Mouse (Mus musculus): ENCODE measurements at regions not wholly inside any gene's neighbourhood (a gene's known extent, or its start where the extent isn't known, plus 50 kb on each side); places are given as distances from the start of the nearest gene placed in this dataset.
A peak's percentile ranks its signal among the peaks of the same experiment; 100 is the strongest.
"Not testable (repeated sequence)": the region's sequence is repeated elsewhere in the genome, so short reads cannot be mapped to it uniquely, and the experiment has no call there.

GRCm38 (mm10) chr3:149067758-149068157 is 77.4 kb upstream of the Adgrl2 start:
- Histone ChIP-seq H3K79me2 (replicated peaks; ENCODE audit: control insufficient read depth, extremely low read depth, insufficient read depth, poor library complexity, severe bottlenecking) (no peaks in the 10 kb centered on the region), H3K4me2 (ENCODE audit: insufficient read depth, low read depth, poor library complexity, severe bottlenecking) (no peak overlapping the region), H3K9me3 (replicated peaks; ENCODE audit: low read length) (no peaks in the 10 kb centered on the region), H3K4me3 (replicated peaks in 1 of 3; ENCODE audit: low read depth in 2 of 3, low read length in 2 of 3, poor library complexity in 1 of 3) (no peak overlapping the region), H3K27me3 (replicated peaks) (no peaks in the 10 kb centered on the region), H3K36me3 (replicated peaks in 1 of 2; ENCODE audit: control insufficient read depth in 1 of 2, insufficient read depth in 1 of 2, low read length in 1 of 2) (no peaks in the 10 kb centered on the region), H3K9ac (ENCODE audit: insufficient read depth, low read depth) (no peak overlapping the region), H3K4me1 (ENCODE audit: control insufficient read depth in 1 of 2, insufficient read depth in 2 of 2) (peaks cover 0 to 3% of the 10 kb centered on the region in 2 experiments; a peak in 1 of 4 replicates), H3K27ac (ENCODE audit: insufficient read depth, low read depth) (no peak overlapping the region)
- TF ChIP-seq MAFK (IDR thresholded peaks at IDR 0.05; ENCODE audit: insufficient replicate concordance, low read length): no peak
- TF ChIP-seq CHD2 (IDR thresholded peaks at IDR 0.05; ENCODE audit: low read length): no peak
- TF ChIP-seq MYC (IDR thresholded peaks at IDR 0.05; ENCODE audit: low read depth, low read length): no peak
- TF ChIP-seq ZC3H11A (IDR thresholded peaks at IDR 0.05; ENCODE audit: low read depth, low read length): no peak
- TF ChIP-seq ETS1 (conservative IDR thresholded peaks at IDR 0.05; ENCODE audit: low read depth, low read length): no peak
- TF ChIP-seq MAZ (IDR thresholded peaks at IDR 0.05; ENCODE audit: low read depth, low read length): no peak
- TF ChIP-seq TCF12 (IDR thresholded peaks at IDR 0.05; ENCODE audit: low read depth, low read length): no peak
- in situ Hi-C loops (cut with MboI; ENCODE audit: low pct_ligation_motif_present, low pct_unique_long_range_greater_than_20kb, low sequenced_read_pairs) (no loop called here), dilution Hi-C loops (cut with MboI; ENCODE audit: extremely low pct_ligation_motif_present, extremely low pct_unique_long_range_greater_than_20kb, low sequenced_read_pairs) (no loop called here)
- no peak for DNase-seq (ENCODE audit: extremely low read depth)

GRCm38 (mm10) chr3:149055077-149055476 is 64.7 kb upstream of the Adgrl2 start:
- Histone ChIP-seq H3K9ac (ENCODE audit: insufficient read depth, low read depth) (no peak overlapping the region), H3K27me3 (replicated peaks) (no peaks in the 10 kb centered on the region), H3K79me2 (replicated peaks; ENCODE audit: control insufficient read depth, extremely low read depth, insufficient read depth, poor library complexity, severe bottlenecking) (no peaks in the 10 kb centered on the region), H3K4me1 (ENCODE audit: control insufficient read depth in 1 of 2, insufficient read depth in 2 of 2) (no peaks in the 10 kb centered on the region), H3K4me3 (replicated peaks in 1 of 3; ENCODE audit: low read depth in 2 of 3, low read length in 2 of 3, poor library complexity in 1 of 3) (no peak overlapping the region), H3K27ac (ENCODE audit: insufficient read depth, low read depth) (no peak overlapping the region), H3K4me2 (ENCODE audit: insufficient read depth, low read depth, poor library complexity, severe bottlenecking) (no peak overlapping the region), H3K9me3 (replicated peaks; ENCODE audit: low read length) (no peaks in the 10 kb centered on the region), H3K36me3 (replicated peaks in 1 of 2; ENCODE audit: control insufficient read depth in 1 of 2, insufficient read depth in 1 of 2, low read length in 1 of 2) (no peaks in the 10 kb centered on the region)
- in situ Hi-C loops (cut with MboI; ENCODE audit: low pct_ligation_motif_present, low pct_unique_long_range_greater_than_20kb, low sequenced_read_pairs) (no loop called here), dilution Hi-C loops (cut with MboI; ENCODE audit: extremely low pct_ligation_motif_present, extremely low pct_unique_long_range_greater_than_20kb, low sequenced_read_pairs) (no loop called here)
- no peak for TF ChIP-seq ZC3H11A (IDR thresholded peaks at IDR 0.05; ENCODE audit: low read depth, low read length)
- no peak for TF ChIP-seq ZMIZ1 (IDR thresholded peaks at IDR 0.05; ENCODE audit: low read depth, low read length)
- TF ChIP-seq UBTF (IDR thresholded peaks at IDR 0.05; ENCODE audit: low read depth, low read length): no peak
- TF ChIP-seq POLR2A (IDR thresholded peaks at IDR 0.05; ENCODE audit: low read depth, low read length): no peak
- no peak for TF ChIP-seq MXI1 (IDR thresholded peaks at IDR 0.05; ENCODE audit: low read depth, low read length)
- TF ChIP-seq ETS1 (conservative IDR thresholded peaks at IDR 0.05; ENCODE audit: low read depth, low read length): no peak
- no peak for TF ChIP-seq SMC3 (IDR thresholded peaks at IDR 0.05; ENCODE audit: low read depth, low read length)
- TF ChIP-seq BHLHE40 (IDR thresholded peaks at IDR 0.05; ENCODE audit: low read depth, low read length): no peak
- DNase-seq (ENCODE audit: extremely low read depth): no peak

GRCm38 (mm10) chr3:149052295-149052902 is 62.0 kb upstream of the Adgrl2 start:
- H3K4me3 ChIP-seq (replicated peaks in 1 of 3; ENCODE audit: low read depth in 2 of 3, low read length in 2 of 3, poor library complexity in 1 of 3); H3K9ac ChIP-seq (ENCODE audit: insufficient read depth, low read depth); H3K79me2 ChIP-seq (replicated peaks; ENCODE audit: control insufficient read depth, extremely low read depth, insufficient read depth, poor library complexity, severe bottlenecking); in situ Hi-C loops (cut with MboI; ENCODE audit: low pct_ligation_motif_present, low pct_unique_long_range_greater_than_20kb, low sequenced_read_pairs); H3K4me1 ChIP-seq (ENCODE audit: control insufficient read depth in 1 of 2, insufficient read depth in 2 of 2); H3K9me3 ChIP-seq (replicated peaks; ENCODE audit: low read length); H3K27ac ChIP-seq (ENCODE audit: insufficient read depth, low read depth); H3K27me3 ChIP-seq (replicated peaks); dilution Hi-C loops (cut with MboI; ENCODE audit: extremely low pct_ligation_motif_present, extremely low pct_unique_long_range_greater_than_20kb, low sequenced_read_pairs); H3K36me3 ChIP-seq (replicated peaks in 1 of 2; ENCODE audit: control insufficient read depth in 1 of 2, insufficient read depth in 1 of 2, low read length in 1 of 2); H3K4me2 ChIP-seq (ENCODE audit: insufficient read depth, low read depth, poor library complexity, severe bottlenecking): not testable (repeated sequence)
- DNase-seq (ENCODE audit: extremely low read depth): peak; percentile 72
